Mouse (Mus musculus) hindbrain, postnatal 0 days (tissue): Measurements from ENCODE around the gene Rrad. TPM values are rescaled to one million over a fixed set of nuclear protein-coding genes. Genes with fewer than 3 reads are reported as not detected.
A peak's percentile ranks its signal among the peaks of the same experiment; 100 is the strongest.

ENCODE experiments used
- ATAC-seq: fragments of 200-750 bp; cut with Nextera tagmentation; 2 replicates; pipeline ENCODE4 v1.8.0; 2017; ENCODE audit warnings: mild to moderate bottlenecking, moderate TSS enrichment, moderate library complexity
- DNase-seq: peaks from one replicate; pipeline ENCODE4 v3.0.0-alpha.2; 2015; ENCODE audit warnings: low spot score
- H3K27ac ChIP-seq: fragments of 300-500 bp; sonication (generic); 2 replicates; pipeline ENCODE4 v1.5.1; 2014; ENCODE audit warnings: mild to moderate bottlenecking
- H3K27me3 ChIP-seq: fragments of 300-500 bp; sonication (generic); 2 replicates; pipeline ENCODE4 v1.6.1; 2014; ENCODE audit warnings: low read length, mixed read lengths; ENCODE audit not compliant: insufficient read depth
- H3K36me3 ChIP-seq: fragments of 300-500 bp; sonication (generic); 2 replicates; pipeline ENCODE4 v1.6.1; 2014; ENCODE audit warnings: low read length, mixed read lengths; ENCODE audit not compliant: insufficient read depth
- H3K4me1 ChIP-seq: fragments of 300-500 bp; sonication (generic); 2 replicates; pipeline ENCODE4 v1.6.1; 2014; ENCODE audit warnings: antibody characterized with exemption, low read length, mixed read lengths; ENCODE audit not compliant: insufficient read depth
- H3K4me2 ChIP-seq: fragments of 300-500 bp; sonication (generic); 2 replicates; pipeline ENCODE4 v1.6.1; 2014; ENCODE audit warnings: low read depth, mild to moderate bottlenecking, low read length, moderate library complexity, mixed read lengths
- H3K4me3 ChIP-seq: fragments of 300-500 bp; sonication (generic); 2 replicates; pipeline ENCODE4 v1.5.1; 2014; ENCODE audit warnings: low read length
- H3K9ac ChIP-seq: fragments of 300-500 bp; sonication (generic); replicated peaks from 2 replicates; pipeline ENCODE4 v1.6.1; 2014; ENCODE audit warnings: mild to moderate bottlenecking, low read length, moderate library complexity, mixed read lengths
- H3K9me3 ChIP-seq: fragments of 300-500 bp; sonication (generic); 2 replicates; pipeline ENCODE4 v1.6.1; 2016; ENCODE audit warnings: low read length, mixed read lengths
- CTCF ChIP-seq: IDR thresholded peaks from 2 replicates; pipeline ENCODE4 v1.5.1; 2016; ENCODE audit warnings: antibody characterized with exemption, control low read depth, low read depth
- WGBS: fragments of 180-500 bp; shearing (Covaris S2); extraction: QIAGEN DNeasy Blood & Tissue Kit; methylation state at CpG from one replicate; pipeline ENCODE4 v1.1.7; 2014; 5-methylcytosine and 5-hydroxymethylcytosine counted together
- polyA plus RNA-seq: library from polyadenylated mRNA; unstranded; fragments of >200 nt; fragmentation: Nextera tagmentation; extraction: Ambion mirVana; gene quantifications from 2 replicates; pipeline ENCODE4 v1.2.1, GENCODE M21; 2015
- total RNA-seq: library from RNA; depleted of rRNA; stranded (reverse); fragments of >200 nt; gene quantifications from 2 replicates; pipeline ENCODE4 v1.2.3, GENCODE M21; 2014

Gene Rrad
- total and polyA plus RNA-seq, 2 experiments from 2014 or later = 2.7 to 5.1 TPM

DNA sequence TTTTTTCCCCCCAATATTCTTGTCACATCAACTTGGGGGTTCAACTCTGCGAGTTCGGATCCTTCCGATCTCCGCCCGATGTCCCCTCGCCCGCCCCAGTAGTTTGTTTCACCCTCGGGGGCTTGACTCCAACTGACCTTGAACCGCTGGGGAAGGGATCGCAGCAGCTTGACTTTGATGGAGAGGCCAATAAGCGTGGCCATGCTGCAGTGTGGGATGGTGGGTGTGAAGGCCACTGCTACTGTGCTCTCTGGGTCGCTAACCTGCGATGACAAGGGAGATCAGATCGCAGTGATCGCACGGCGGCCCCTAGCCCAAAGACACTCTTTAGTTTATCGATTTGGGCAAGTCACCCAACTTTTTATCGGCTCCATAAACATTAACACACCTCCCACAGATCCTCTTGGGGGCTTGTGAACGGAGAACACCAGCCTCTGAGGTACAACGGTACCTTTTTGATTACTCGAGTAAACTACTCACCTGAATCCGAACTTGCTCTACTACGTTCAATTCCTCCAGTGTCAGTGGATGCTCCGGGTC is 9.8 kb upstream of the Rrad start:
- H3K27me3 ChIP-seq = no peaks in the 10 kb centered on the region
- DNase-seq (no peak), ATAC-seq (no peak)
- peaks cover 16% of the 10 kb centered on the region for H3K4me1 ChIP-seq
- peak overlapping the region; percentile 80; the same call in 1 of the 2 replicates for H3K27ac ChIP-seq
- peaks cover under 1% of the 10 kb centered on the region; the same call in 1 of the 2 replicates for H3K36me3 ChIP-seq
- WGBS = 10% methylated on average over 25 of the region's 25 CpGs
- H3K9ac ChIP-seq = peak overlapping the region; percentile 82
- H3K9me3 ChIP-seq = no peaks in the 10 kb centered on the region
- no peak for TF ChIP-seq CTCF
- H3K4me3 ChIP-seq = peak overlapping the region; percentile 89
- H3K4me2 ChIP-seq = peak overlapping the region; percentile 71

DNA sequence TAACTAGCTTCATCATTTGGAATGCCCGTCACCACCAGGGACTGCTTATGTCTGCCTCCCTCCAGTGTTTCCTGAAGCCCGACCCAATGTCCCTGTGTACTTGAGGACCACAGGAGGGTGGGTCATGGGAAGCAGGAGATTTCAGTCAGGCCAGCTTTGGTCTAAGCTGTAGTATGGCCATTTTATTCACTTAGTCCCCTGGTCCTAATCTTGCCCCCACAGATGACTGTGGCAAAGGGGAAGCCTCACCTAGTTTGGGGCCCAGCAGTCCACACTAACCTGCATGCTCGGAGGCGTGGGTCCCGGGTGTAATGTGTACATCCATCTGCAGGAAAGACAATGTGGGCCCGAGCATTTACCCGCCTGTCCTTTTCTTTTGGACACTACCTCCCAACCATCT is 9.1 kb upstream of the Rrad start:
- Histone ChIP-seq H3K4me1 (peaks cover 16% of the 10 kb centered on the region), H3K36me3 (peaks cover 6% of the 10 kb centered on the region; the same call in 1 of the 2 replicates), H3K27me3 (no peaks in the 10 kb centered on the region), H3K9me3 (no peaks in the 10 kb centered on the region), H3K4me3 (no peak overlapping the region), H3K27ac (no peak overlapping the region), H3K9ac (0 out of 2 replicates have a peak overlapping the region, but pooled peaks have one; percentile 82), H3K4me2 (peak overlapping the region; percentile 71)
- ATAC-seq (no peak), DNase-seq (no peak)
- WGBS = 88% methylated on average over 7 of the region's 7 CpGs
- TF ChIP-seq CTCF = no peak

DNA sequence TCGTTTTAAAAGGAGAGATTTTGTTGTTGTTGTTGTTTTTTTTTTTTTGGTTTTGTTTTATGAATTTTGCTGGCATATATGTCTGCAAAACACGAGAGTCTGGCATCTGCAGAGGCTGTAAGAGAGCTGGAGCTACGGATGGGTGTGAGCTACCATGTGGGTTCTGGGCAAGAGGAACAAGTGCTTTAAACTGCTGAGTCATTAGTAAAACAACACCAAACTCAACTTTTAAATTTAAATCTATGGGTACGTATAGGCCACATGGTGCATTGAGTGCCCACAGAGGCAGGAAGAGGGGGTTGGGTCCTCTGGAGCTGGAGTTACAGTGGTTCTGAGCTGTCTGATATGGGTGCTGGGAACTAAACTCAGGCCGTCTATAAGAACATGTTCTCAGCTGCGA is 6.9 kb upstream of the Rrad start:
- no peaks in the 10 kb centered on the region for H3K9me3 ChIP-seq

DNA sequence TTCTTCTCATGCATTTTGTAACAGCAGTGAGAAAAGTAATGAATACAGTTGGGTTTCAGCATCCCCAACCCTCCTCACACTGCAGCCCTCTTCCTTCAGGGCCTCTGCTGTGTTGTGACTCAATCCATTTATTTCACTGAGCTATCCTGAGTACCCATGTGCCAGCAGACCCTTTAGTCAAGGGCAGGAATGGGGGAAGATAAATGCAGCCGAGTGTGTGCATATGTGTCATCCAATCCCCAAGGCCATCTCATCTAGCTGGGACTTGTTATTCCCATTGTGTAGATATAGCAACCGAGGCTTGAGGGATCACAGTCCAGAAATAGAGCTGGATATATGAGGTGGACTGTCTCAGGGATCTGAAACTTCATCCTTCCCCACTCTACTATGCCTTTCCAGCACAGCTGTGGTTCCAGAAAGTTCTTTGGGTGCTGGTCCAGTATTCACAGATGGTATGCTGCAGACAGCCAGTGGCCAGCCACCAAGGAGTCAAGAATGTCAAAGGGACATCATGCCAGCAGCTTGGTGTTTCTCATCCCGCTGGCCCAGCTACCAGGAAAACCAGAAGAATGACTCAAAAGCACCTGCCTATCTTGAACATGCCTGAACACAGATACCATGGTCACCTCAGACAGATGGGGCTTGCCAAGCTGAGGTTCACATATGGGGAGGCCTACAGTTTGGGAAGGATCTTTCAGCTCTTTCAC is 4.0 kb upstream of the Rrad start:
- no peaks in the 10 kb centered on the region for H3K27me3 ChIP-seq
- ATAC-seq (no peak), DNase-seq (no peak)
- H3K36me3 ChIP-seq = peaks cover 6% of the 10 kb centered on the region; the same call in 1 of the 2 replicates
- H3K4me1 ChIP-seq = peaks cover 3% of the 10 kb centered on the region
- H3K4me2 ChIP-seq = no peak overlapping the region
- H3K9ac ChIP-seq = no peak overlapping the region
- no peak for TF ChIP-seq CTCF
- no peak overlapping the region for H3K4me3 ChIP-seq
- H3K27ac ChIP-seq = no peak overlapping the region
- H3K9me3 ChIP-seq = no peaks in the 10 kb centered on the region
- WGBS = 94% methylated on average over 3 of the region's 3 CpGs

More for the DNA sequence above, 6.9 kb upstream of the Rrad start:
- Histone ChIP-seq H3K27ac (no peak overlapping the region), H3K36me3 (peaks cover 6% of the 10 kb centered on the region; the same call in 1 of the 2 replicates), H3K4me1 (peaks cover 16% of the 10 kb centered on the region), H3K9ac (no peak overlapping the region), H3K4me3 (no peak overlapping the region), H3K27me3 (no peaks in the 10 kb centered on the region), H3K4me2 (no peak overlapping the region)
- no peak for ATAC-seq
- 90% methylated on average over 6 of the region's 6 CpGs for WGBS
- TF ChIP-seq CTCF = no peak
- DNase-seq = no peak

DNA sequence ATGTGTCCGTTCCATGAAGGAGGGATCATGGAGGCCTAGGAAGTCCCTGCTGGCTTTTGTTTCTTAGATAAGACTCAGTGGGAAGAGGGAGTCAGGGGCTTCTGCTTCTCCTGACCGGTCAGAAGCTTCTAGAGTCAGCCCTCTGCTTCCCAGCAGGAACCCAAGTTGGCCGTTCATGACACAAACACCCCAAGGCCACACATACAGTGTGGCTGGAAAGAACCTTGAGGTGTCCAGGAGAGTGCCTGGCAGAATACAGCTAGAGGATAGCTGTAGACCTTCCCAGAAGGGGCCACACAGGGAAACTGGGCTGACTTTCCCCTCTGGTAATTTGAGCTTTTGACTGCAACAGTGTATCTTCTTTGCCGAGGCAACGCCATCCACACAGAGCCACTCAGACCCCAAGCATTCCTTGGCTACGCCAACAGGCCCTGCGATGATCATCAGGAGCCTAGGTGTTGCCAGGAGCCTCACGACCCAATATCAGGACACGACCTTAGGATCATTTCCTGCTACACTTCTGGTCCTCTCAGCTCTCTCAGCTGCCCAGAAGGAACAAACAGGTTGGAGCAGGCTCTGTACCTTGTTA is 2.1 kb upstream of the Rrad start:
- TF ChIP-seq CTCF = no peak
- Histone ChIP-seq H3K27me3 (no peaks in the 10 kb centered on the region), H3K4me2 (no peak overlapping the region), H3K9ac (no peak overlapping the region), H3K36me3 (peaks cover 6% of the 10 kb centered on the region; the same call in 1 of the 2 replicates), H3K27ac (no peak overlapping the region), H3K4me3 (no peak overlapping the region), H3K4me1 (peaks cover 3% of the 10 kb centered on the region), H3K9me3 (no peaks in the 10 kb centered on the region)
- ATAC-seq = no peak
- WGBS = 72% methylated on average over 9 of the region's 9 CpGs
- no peak for DNase-seq

DNA sequence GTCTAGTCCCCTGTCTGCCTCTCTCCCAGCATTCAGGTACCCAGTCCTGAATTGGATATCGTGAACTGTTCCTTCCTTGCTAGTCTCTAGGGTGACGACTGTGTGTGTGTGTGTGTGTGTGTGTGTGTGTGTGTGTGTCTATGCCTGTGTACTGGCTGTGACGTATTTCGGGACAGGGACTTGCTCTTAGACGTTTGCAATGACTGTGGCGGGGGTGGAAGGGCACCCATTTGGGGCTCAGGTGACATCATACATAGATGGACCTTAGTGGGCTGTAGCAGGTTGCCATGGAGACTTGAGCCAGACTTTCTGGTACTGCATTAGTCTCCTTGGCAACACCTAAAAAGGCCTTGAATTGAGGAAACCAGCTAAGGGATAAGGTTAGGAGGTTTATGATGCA is 1.4 kb upstream of the Rrad start:
- DNase-seq (peak; percentile 49), ATAC-seq (peak; percentile 72)
- no peak overlapping the region for H3K4me2 ChIP-seq
- TF ChIP-seq CTCF = no peak
- H3K27ac ChIP-seq = no peak overlapping the region
- H3K4me3 ChIP-seq = no peak overlapping the region
- WGBS = 53% methylated on average over 6 of the region's 6 CpGs
- peaks cover 3% of the 10 kb centered on the region for H3K4me1 ChIP-seq
- peaks cover 6% of the 10 kb centered on the region; the same call in 1 of the 2 replicates for H3K36me3 ChIP-seq
- H3K9ac ChIP-seq = no peak overlapping the region
- H3K9me3 ChIP-seq = no peaks in the 10 kb centered on the region
- no peaks in the 10 kb centered on the region for H3K27me3 ChIP-seq

DNA sequence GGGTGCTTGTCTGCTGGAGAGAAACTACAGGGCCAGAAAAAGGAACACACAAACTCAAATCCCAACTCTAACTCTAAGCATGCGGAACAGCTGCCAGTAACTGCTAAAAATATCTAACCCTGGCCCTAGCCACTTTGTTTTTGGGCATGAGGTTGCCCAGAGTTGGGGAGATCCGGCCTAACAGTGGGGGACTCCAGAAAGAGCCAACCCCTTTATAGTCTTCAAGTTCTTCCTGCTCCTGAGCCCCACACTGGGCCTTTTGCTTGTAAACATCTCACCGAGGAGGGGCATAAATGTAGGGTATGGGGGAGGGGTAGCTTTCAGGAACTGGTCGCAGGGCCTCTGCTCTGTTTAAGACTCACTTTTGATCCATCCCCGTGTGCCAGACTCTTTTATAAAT is 848 bp upstream of the Rrad start:
- H3K36me3 ChIP-seq = peaks cover 6% of the 10 kb centered on the region; the same call in 1 of the 2 replicates
- H3K9me3 ChIP-seq = no peaks in the 10 kb centered on the region
- peaks cover 3% of the 10 kb centered on the region for H3K4me1 ChIP-seq
- no peaks in the 10 kb centered on the region for H3K27me3 ChIP-seq
- H3K27ac ChIP-seq = no peak overlapping the region
- H3K9ac ChIP-seq = no peak overlapping the region
- ATAC-seq = no peak; the same call in 1 of the 2 replicates
- DNase-seq = no peak
- no peak overlapping the region for H3K4me3 ChIP-seq
- WGBS = 38% methylated on average over 5 of the region's 5 CpGs
- H3K4me2 ChIP-seq = no peak overlapping the region
- TF ChIP-seq CTCF = no peak
